Mouse (Mus musculus) embryo, embryonic 11.5 days (tissue): Measurements from ENCODE around the gene Rhoq.

Experiments
- DNase-seq: peaks from one replicate; pipeline ENCODE4 v3.0.0-alpha.2; 2012; ENCODE audit warnings: low read depth, low spot score

Rhoq gene

GRCm38 (mm10) chr17:86991306-86991705, 28.4 kb downstream of the Rhoq start:
- DNase-seq = no peak

- no peak for DNase-seq
Observed at GRCm38 (mm10) chr17:86997323-86997722, 34.4 kb downstream of the Rhoq start.

- DNase-seq = no peak
Observed at GRCm38 (mm10) chr17:87008950-87009349, 46.1 kb downstream of the Rhoq start.

- no peak for DNase-seq
Observed at GRCm38 (mm10) chr17:87011301-87012019, 48.6 kb downstream of the Rhoq start.

- DNase-seq = no peak
Observed at GRCm38 (mm10) chr17:87019692-87020091, 56.8 kb downstream of the Rhoq start.

GRCm38 (mm10) chr17:87024491-87025242, 61.8 kb downstream of the Rhoq start:
- no peak for DNase-seq

- DNase-seq = peak; percentile 96
Observed at GRCm38 (mm10) chr17:87025269-87025949, 62.5 kb downstream of the Rhoq start, which contains the start of the genes Pigf and Cript. Gene Pigf (minus strand): TSS chr17:87025406. Gene Cript (plus strand): TSS chr17:87025550.

- no peak for DNase-seq
Observed at GRCm38 (mm10) chr17:87036141-87037073, 73.5 kb downstream of the Rhoq start.

GRCm38 (mm10) chr17:87038496-87038895, 75.6 kb downstream of the Rhoq start:
- DNase-seq = no peak

- DNase-seq = no peak
Observed at GRCm38 (mm10) chr17:87041739-87042138, 78.9 kb downstream of the Rhoq start.

- peak; percentile 92 for DNase-seq
Observed at GRCm38 (mm10) chr17:87044364-87044763, 81.5 kb downstream of the Rhoq start.

GRCm38 (mm10) chr17:87044796-87045195, 81.9 kb downstream of the Rhoq start:
- DNase-seq = no peak
